Mouse (Mus musculus) heart, adult 10 weeks (tissue): ENCODE data around the gene Pnpt1. TPM values are rescaled to one million over a fixed set of nuclear protein-coding genes. Genes with fewer than 3 reads are reported as not detected.

ENCODE experiments used
- polyA plus RNA-seq: library from polyadenylated mRNA; stranded (reverse); fragments of 350-450 nt; fragmentation: Illumina TruSeq; extraction: RNeasy Lipid Tissue Mini Kit (QIAGEN cat#74804); gene quantifications from one replicate; pipeline ENCODE4 v1.2.3, GENCODE M21; 2014; ENCODE audit warnings: low read depth, low replicate concordance

Gene Pnpt1
- 25.9 TPM for polyA plus RNA-seq

GRCm38 (mm10) chr11:29130385-29131355 is at the start of gene Pnpt1:
TSS of gene Pnpt1 (plus strand) at chr11:29130744.

DNA sequence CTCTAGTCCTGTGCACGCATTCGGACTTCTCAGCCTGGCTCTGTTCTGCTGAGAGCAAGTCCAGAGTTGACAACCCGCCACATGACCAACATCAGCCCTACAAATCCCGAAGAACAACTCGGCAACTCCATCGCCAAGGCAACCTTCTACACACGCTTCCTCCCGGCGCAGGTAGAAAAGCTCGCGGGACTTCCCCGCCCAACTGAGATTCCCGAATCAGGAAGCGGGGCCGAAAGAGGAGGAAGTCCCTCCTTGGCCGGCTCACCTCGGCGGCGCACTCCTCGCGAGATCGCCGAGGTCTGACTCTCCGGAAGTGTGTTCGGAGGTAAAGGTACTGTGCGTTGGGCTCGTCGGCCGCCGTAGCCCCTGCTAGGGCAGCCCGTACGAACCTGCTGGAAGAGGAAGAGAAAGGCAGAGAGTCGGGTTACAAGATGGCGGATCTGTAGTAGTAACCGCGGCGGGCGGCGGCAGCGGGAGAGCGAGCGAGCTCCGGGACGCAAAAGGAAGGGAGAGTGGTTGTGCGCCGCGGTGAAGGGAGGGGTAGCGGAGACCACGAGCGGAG is 42.1 kb downstream of the Pnpt1 start, which contains the start of gene Ppp4r3b:
TSS of gene Ppp4r3b (plus strand) at position 328 of the 562 bp plus-strand sequence.

Other genes starting within 250 kb of the Pnpt1 start
- gene Ppp4r3b, start 42.1 kb downstream of the Pnpt1 start, polyA plus RNA-seq: 19.2 TPM
- gene Cfap36, start 116.7 kb downstream of the Pnpt1 start, polyA plus RNA-seq: 23.1 TPM
- 3.5 TPM for gene Ccdc88a, start 242.9 kb downstream of the Pnpt1 start, polyA plus RNA-seq